Mouse (Mus musculus): ENCODE results near the gene Mapt. TPM values are rescaled to one million over a fixed set of nuclear protein-coding genes. Genes with fewer than 3 reads are reported as not detected.

The Mapt gene
- polyA plus RNA-seq, 1 experiment from 2014 or later, result 5.0 TPM

GRCm38 (mm10) chr11:104295145-104295544 is 64.0 kb downstream of the Mapt start:
- no peak overlapping the region for H3K4me2 ChIP-seq (replicated peaks; ENCODE audit: low read depth, low read length)
- no peak for ATAC-seq (ENCODE audit: low FRiP score, low TSS enrichment)
- H3K27ac ChIP-seq (ENCODE audit: low read depth, low read length), result no peak overlapping the region
- no peak overlapping the region for H3K9ac ChIP-seq (ENCODE audit: low read depth, low read length)
- H3K36me3 ChIP-seq (ENCODE audit: control insufficient read depth, insufficient read depth, low read length), result no peaks in the 10 kb centered on the region
- H3K4me3 ChIP-seq (ENCODE audit: low read length), result no peak overlapping the region
- peaks cover 10% of the 10 kb centered on the region; the same call in 1 of the 2 replicates for H3K4me1 ChIP-seq (ENCODE audit: control insufficient read depth, insufficient read depth, low read length)
- H3K9me3 ChIP-seq (ENCODE audit: control insufficient read depth, low read length), result no peaks in the 10 kb centered on the region
- 49% methylated on average over 5 of the region's 5 CpGs for WGBS
- no peaks in the 10 kb centered on the region for H3K27me3 ChIP-seq (ENCODE audit: control insufficient read depth, insufficient read depth, low read length)

DNA sequence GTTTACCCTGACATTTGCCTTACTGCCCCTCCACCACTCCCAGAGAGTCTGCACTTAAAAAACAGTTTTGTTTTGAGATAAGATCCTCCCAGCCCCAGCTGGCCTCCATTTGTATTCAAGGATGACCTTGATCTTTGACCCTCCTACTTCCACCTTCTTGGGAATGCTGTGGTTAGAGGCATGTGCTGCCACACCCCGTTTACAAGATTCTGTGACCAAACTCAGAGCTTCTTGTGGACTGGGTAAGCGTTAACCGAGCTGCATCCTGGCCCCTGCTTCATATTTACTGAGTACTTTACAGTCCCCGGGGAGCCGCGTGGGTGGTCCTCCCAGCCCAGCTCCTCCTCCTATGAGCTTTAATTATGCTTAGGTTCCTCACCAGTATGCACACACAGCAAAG is 64.5 kb downstream of the Mapt start:
- H3K27ac ChIP-seq (ENCODE audit: low read depth, low read length), result no peak overlapping the region
- 23% methylated on average over 6 of the region's 6 CpGs for WGBS
- H3K9ac ChIP-seq (ENCODE audit: low read depth, low read length), result no peak overlapping the region
- ATAC-seq (ENCODE audit: low FRiP score, low TSS enrichment), result no peak
- H3K27me3 ChIP-seq (ENCODE audit: control insufficient read depth, insufficient read depth, low read length), result no peaks in the 10 kb centered on the region
- H3K36me3 ChIP-seq (ENCODE audit: control insufficient read depth, insufficient read depth, low read length), result no peaks in the 10 kb centered on the region
- no peak overlapping the region for H3K4me2 ChIP-seq (replicated peaks; ENCODE audit: low read depth, low read length)
- no peaks in the 10 kb centered on the region for H3K9me3 ChIP-seq (ENCODE audit: control insufficient read depth, low read length)
- H3K4me3 ChIP-seq (ENCODE audit: low read length), result no peak overlapping the region
- H3K4me1 ChIP-seq (ENCODE audit: control insufficient read depth, insufficient read depth, low read length), result peaks cover 10% of the 10 kb centered on the region; the same call in 1 of the 2 replicates

DNA sequence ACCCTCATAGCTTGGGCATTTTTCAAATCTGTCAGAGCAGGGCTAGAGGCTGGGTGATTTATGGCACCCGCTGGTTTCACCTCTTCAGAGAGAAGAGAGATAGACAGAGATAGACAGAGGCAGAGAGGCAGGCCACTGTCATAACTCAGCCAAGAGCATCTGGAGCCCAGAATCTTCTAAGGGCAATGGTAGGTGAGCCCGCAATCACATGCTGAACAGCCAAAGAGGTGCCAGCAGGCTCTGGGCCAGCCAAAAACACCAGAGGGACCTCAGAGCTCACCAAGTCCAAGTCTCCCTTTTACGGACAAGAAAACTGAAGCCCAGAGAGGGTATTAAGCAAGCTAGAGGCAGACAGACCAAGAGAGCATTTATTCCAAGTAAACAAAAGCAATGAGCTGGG is 66.5 kb downstream of the Mapt start:
- H3K4me1 ChIP-seq (ENCODE audit: control insufficient read depth, insufficient read depth, low read length), result peaks cover 10% of the 10 kb centered on the region; the same call in 1 of the 2 replicates
- no peak for ATAC-seq (ENCODE audit: low FRiP score, low TSS enrichment)
- no peak overlapping the region for H3K9ac ChIP-seq (ENCODE audit: low read depth, low read length)
- H3K4me2 ChIP-seq (replicated peaks; ENCODE audit: low read depth, low read length), result no peak overlapping the region
- H3K4me3 ChIP-seq (ENCODE audit: low read length), result no peak overlapping the region
- no peaks in the 10 kb centered on the region for H3K27me3 ChIP-seq (ENCODE audit: control insufficient read depth, insufficient read depth, low read length)
- WGBS, result 82% methylated on average over 3 of the region's 3 CpGs
- no peaks in the 10 kb centered on the region for H3K9me3 ChIP-seq (ENCODE audit: control insufficient read depth, low read length)
- H3K27ac ChIP-seq (ENCODE audit: low read depth, low read length), result no peak overlapping the region
- H3K36me3 ChIP-seq (ENCODE audit: control insufficient read depth, insufficient read depth, low read length), result no peaks in the 10 kb centered on the region

DNA sequence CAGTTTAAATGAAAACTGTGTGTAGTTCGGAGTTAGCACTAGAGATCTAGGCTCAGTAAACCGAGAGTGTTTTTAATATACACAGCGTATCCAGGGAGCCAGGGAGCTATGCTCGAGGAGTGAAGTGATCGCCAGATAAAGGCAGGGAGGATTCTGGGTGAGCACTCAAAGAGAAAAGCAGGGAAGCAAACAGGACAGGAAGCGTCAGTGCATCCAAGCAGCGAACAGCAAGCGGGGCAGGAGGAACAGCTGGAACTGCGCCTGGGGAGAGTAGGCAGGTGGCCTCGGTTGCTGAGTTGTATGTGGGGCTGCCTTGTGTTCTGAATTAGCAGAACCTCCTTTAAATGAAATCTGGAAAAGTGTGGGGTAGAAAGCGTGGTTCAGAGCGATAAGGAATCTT is 71.4 kb downstream of the Mapt start:
- Histone ChIP-seq H3K9me3 (ENCODE audit: control insufficient read depth, low read length) (no peaks in the 10 kb centered on the region), H3K36me3 (ENCODE audit: control insufficient read depth, insufficient read depth, low read length) (no peaks in the 10 kb centered on the region), H3K27ac (ENCODE audit: low read depth, low read length) (no peak overlapping the region), H3K4me3 (ENCODE audit: low read length) (no peak overlapping the region), H3K9ac (ENCODE audit: low read depth, low read length) (no peak overlapping the region), H3K4me2 (replicated peaks; ENCODE audit: low read depth, low read length) (no peak overlapping the region), H3K27me3 (ENCODE audit: control insufficient read depth, insufficient read depth, low read length) (no peaks in the 10 kb centered on the region), H3K4me1 (ENCODE audit: control insufficient read depth, insufficient read depth, low read length) (no peaks in the 10 kb centered on the region)
- no peak for ATAC-seq (ENCODE audit: low FRiP score, low TSS enrichment)
- WGBS, result 54% methylated on average over 12 of the region's 12 CpGs

DNA sequence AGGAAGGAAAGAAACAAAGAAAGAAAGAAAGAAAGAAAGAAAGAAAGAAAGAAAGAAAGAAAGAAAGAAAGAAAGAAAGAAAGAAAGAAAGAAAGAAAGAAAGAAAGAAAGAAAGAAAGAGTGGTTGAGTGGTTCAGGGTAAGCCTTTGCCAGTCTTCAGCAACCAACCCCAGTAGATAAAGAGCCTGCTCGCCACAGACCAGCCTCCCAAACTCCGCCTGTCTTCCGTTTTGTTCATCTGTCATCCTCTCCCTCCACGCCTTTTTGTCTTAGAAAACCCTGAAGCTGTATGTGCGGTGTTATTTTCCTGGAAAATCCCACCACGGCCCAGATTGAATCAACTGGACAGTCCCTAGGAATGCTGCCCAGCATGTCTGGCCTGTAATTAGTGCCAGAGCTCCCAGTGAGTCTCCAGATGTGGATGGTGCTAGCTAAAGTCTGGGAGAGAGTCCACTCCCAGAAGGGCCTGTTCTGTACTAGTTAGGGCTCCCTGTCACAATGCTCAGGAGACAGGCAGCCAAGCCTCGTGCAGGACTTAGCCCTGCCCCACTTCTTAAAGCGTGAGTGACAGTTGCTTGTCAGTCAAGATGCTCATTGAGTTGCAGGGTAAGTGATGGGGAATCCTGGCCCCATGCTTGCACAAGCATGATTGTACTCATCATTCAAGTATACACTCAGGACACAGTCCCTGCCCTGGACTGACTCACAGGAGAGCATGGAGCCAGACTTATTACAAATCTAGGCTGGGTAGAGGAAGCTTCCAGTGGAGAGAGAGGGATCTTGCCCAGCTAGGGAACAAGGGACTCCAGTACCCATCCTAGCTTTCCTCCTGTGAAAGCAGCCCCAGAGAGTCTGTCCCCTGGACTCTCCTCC is 72.1 kb downstream of the Mapt start:
- H3K4me1 ChIP-seq (ENCODE audit: control insufficient read depth, insufficient read depth, low read length), result no peaks in the 10 kb centered on the region
- H3K4me2 ChIP-seq (replicated peaks; ENCODE audit: low read depth, low read length), result no peak overlapping the region
- ATAC-seq (ENCODE audit: low FRiP score, low TSS enrichment), result no peak
- H3K4me3 ChIP-seq (ENCODE audit: low read length), result no peak overlapping the region
- no peak overlapping the region for H3K27ac ChIP-seq (ENCODE audit: low read depth, low read length)
- no peaks in the 10 kb centered on the region for H3K27me3 ChIP-seq (ENCODE audit: control insufficient read depth, insufficient read depth, low read length)
- no peaks in the 10 kb centered on the region for H3K36me3 ChIP-seq (ENCODE audit: control insufficient read depth, insufficient read depth, low read length)
- 80% methylated on average over 8 of the region's 8 CpGs for WGBS
- H3K9me3 ChIP-seq (ENCODE audit: control insufficient read depth, low read length), result no peaks in the 10 kb centered on the region
- no peak overlapping the region for H3K9ac ChIP-seq (ENCODE audit: low read depth, low read length)

DNA sequence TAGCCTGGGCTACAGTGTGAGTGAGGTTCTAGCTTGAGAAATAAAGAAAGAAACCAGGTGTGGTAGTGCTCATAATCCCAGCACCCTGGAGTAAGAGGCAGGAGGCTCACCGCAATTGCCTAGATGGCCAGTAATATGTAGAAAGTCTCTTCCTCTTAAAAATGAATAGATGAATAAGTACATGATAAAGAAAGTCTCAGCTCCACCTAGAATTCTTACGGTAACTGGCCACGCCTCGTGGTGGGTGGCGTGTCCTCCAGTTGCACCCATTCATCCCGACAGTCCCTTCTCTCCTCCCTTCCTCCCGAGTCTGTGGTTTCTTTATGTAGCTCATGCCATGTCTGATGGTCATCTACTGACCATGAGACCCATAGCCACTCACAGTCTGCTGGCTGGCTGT is 74.5 kb downstream of the Mapt start:
- Histone ChIP-seq H3K9me3 (ENCODE audit: control insufficient read depth, low read length) (no peaks in the 10 kb centered on the region), H3K9ac (ENCODE audit: low read depth, low read length) (no peak overlapping the region), H3K27me3 (ENCODE audit: control insufficient read depth, insufficient read depth, low read length) (peaks cover 11% of the 10 kb centered on the region), H3K27ac (ENCODE audit: low read depth, low read length) (no peak overlapping the region), H3K36me3 (ENCODE audit: control insufficient read depth, insufficient read depth, low read length) (no peaks in the 10 kb centered on the region), H3K4me3 (ENCODE audit: low read length) (no peak overlapping the region), H3K4me1 (ENCODE audit: control insufficient read depth, insufficient read depth, low read length) (no peaks in the 10 kb centered on the region), H3K4me2 (replicated peaks; ENCODE audit: low read depth, low read length) (no peak overlapping the region)
- WGBS, result 89% methylated on average over 7 of the region's 7 CpGs
- no peak for ATAC-seq (ENCODE audit: low FRiP score, low TSS enrichment)

DNA sequence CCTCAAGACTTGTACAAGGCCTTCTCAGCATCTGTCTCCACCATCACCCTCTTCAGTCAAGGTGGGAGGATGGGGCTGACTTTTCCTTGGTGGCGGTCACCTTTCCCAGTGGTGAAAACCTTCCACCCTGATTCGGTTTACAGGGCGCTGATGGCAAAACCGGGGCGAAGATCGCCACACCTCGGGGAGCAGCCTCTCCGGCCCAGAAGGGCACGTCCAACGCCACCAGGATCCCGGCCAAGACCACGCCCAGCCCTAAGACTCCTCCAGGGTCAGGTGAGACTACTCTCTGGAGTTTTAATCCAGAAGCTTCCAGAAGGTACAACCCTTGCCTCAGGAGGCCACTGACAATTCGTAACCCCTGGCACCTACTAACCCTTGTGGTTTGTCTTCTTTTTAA is 75.3 kb downstream of the Mapt start:
- 87% methylated on average over 13 of the region's 13 CpGs for WGBS

DNA sequence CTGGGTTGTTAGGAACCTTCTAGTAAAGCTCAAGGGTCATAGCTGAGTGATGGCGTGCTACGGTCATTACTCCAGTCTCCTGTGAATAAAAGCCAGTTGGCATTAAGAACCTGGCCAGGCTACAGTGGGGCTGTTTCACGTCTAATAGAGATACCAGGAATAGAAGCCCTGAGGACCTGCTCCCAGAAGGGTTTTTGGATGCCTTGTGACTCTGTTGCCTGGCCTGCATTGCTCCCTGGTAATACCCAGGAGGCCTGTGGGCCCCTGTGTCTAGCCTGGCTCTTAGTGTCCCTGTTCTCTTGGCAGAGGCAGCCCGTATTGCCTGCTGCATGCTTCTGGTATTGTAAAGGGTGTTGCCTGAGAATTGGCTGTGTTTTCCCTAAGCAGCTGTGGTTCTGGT is 75.9 kb downstream of the Mapt start:
- no peak for ATAC-seq (ENCODE audit: low FRiP score, low TSS enrichment)
- WGBS, result 75% methylated on average over 4 of the region's 4 CpGs

More for the DNA sequence above, 75.3 kb downstream of the Mapt start:
- Histone ChIP-seq H3K9ac (ENCODE audit: low read depth, low read length) (no peak overlapping the region), H3K27me3 (ENCODE audit: control insufficient read depth, insufficient read depth, low read length) (peaks cover 12% of the 10 kb centered on the region), H3K4me1 (ENCODE audit: control insufficient read depth, insufficient read depth, low read length) (no peaks in the 10 kb centered on the region), H3K4me2 (replicated peaks; ENCODE audit: low read depth, low read length) (no peak overlapping the region), H3K36me3 (ENCODE audit: control insufficient read depth, insufficient read depth, low read length) (no peaks in the 10 kb centered on the region), H3K27ac (ENCODE audit: low read depth, low read length) (no peak overlapping the region), H3K9me3 (ENCODE audit: control insufficient read depth, low read length) (no peaks in the 10 kb centered on the region), H3K4me3 (ENCODE audit: low read length) (no peak overlapping the region)
- ATAC-seq (ENCODE audit: low FRiP score, low TSS enrichment), result no peak

GRCm38 (mm10) chr11:104309377-104310225 is 78.4 kb downstream of the Mapt start:
- H3K9me3 ChIP-seq (ENCODE audit: control insufficient read depth, low read length), result no peaks in the 10 kb centered on the region
- no peak overlapping the region for H3K27ac ChIP-seq (ENCODE audit: low read depth, low read length)
- no peaks in the 10 kb centered on the region for H3K4me1 ChIP-seq (ENCODE audit: control insufficient read depth, insufficient read depth, low read length)
- WGBS, result 38% methylated on average over 12 of the region's 12 CpGs
- peak overlapping the region; percentile 29; the same call in 1 of the 2 replicates for H3K4me2 ChIP-seq (replicated peaks; ENCODE audit: low read depth, low read length)
- peak overlapping the region; percentile 8; the same call in 1 of the 2 replicates for H3K4me3 ChIP-seq (ENCODE audit: low read length)
- H3K36me3 ChIP-seq (ENCODE audit: control insufficient read depth, insufficient read depth, low read length), result no peaks in the 10 kb centered on the region
- ATAC-seq (ENCODE audit: low FRiP score, low TSS enrichment), result no peak
- peaks cover 12% of the 10 kb centered on the region for H3K27me3 ChIP-seq (ENCODE audit: control insufficient read depth, insufficient read depth, low read length)
- H3K9ac ChIP-seq (ENCODE audit: low read depth, low read length), result no peak overlapping the region

More for the DNA sequence above, 75.9 kb downstream of the Mapt start:
- Histone ChIP-seq H3K27me3 (ENCODE audit: control insufficient read depth, insufficient read depth, low read length) (peaks cover 12% of the 10 kb centered on the region), H3K9me3 (ENCODE audit: control insufficient read depth, low read length) (no peaks in the 10 kb centered on the region), H3K9ac (ENCODE audit: low read depth, low read length) (no peak overlapping the region), H3K4me2 (replicated peaks; ENCODE audit: low read depth, low read length) (no peak overlapping the region), H3K27ac (ENCODE audit: low read depth, low read length) (no peak overlapping the region), H3K36me3 (ENCODE audit: control insufficient read depth, insufficient read depth, low read length) (no peaks in the 10 kb centered on the region), H3K4me3 (ENCODE audit: low read length) (no peak overlapping the region), H3K4me1 (ENCODE audit: control insufficient read depth, insufficient read depth, low read length) (no peaks in the 10 kb centered on the region)

Data from kidney, embryonic 14.5 days (tissue).